Mouse (Mus musculus) heart, embryonic 11.5 days (tissue): ENCODE measurements at regions not wholly inside any gene's neighbourhood (a gene's known extent, or its start where the extent isn't known, plus 50 kb on each side); places are given as distances from the start of the nearest gene placed in this dataset.
A peak's percentile ranks its signal among the peaks of the same experiment; 100 is the strongest.

ENCODE experiments used
- ATAC-seq: fragments of 200-750 bp; cut with Nextera tagmentation; replicated peaks from 2 replicates; pipeline ENCODE4 v1.8.0; 2017; ENCODE audit warnings: moderate library complexity; ENCODE audit not compliant: insufficient number of reproducible peaks, low FRiP score, low TSS enrichment
- H3K27ac ChIP-seq: fragments of 300-500 bp; sonication (generic); 2 replicates; pipeline ENCODE4 v1.5.1; 2014; ENCODE audit warnings: mild to moderate bottlenecking, low read depth, low read length
- H3K27me3 ChIP-seq: fragments of 300-500 bp; sonication (generic); 2 replicates; pipeline ENCODE4 v1.6.1; 2014; ENCODE audit warnings: mild to moderate bottlenecking, low read length, mixed read lengths; ENCODE audit not compliant: control insufficient read depth, insufficient read depth
- H3K36me3 ChIP-seq: fragments of 300-500 bp; sonication (generic); 2 replicates; pipeline ENCODE4 v1.6.1; 2014; ENCODE audit warnings: mild to moderate bottlenecking, low read length, moderate library complexity, mixed read lengths; ENCODE audit not compliant: control insufficient read depth, insufficient read depth
- H3K4me1 ChIP-seq: fragments of 300-500 bp; sonication (generic); 2 replicates; pipeline ENCODE4 v1.6.1; 2014; ENCODE audit warnings: low read length; ENCODE audit not compliant: control insufficient read depth, insufficient read depth
- H3K4me2 ChIP-seq: fragments of 300-500 bp; sonication (generic); 2 replicates; pipeline ENCODE4 v1.6.1; 2014; ENCODE audit warnings: mild to moderate bottlenecking, moderate library complexity
- H3K4me3 ChIP-seq: fragments of 300-500 bp; sonication (generic); 2 replicates; pipeline ENCODE4 v1.5.1; 2014; ENCODE audit warnings: low read depth, low read length
- H3K9ac ChIP-seq: fragments of 300-500 bp; sonication (generic); 2 replicates; pipeline ENCODE4 v1.6.1; 2014; ENCODE audit warnings: mild to moderate bottlenecking, low read depth, low read length, moderate library complexity
- H3K9me3 ChIP-seq: fragments of 300-500 bp; sonication (generic); replicated peaks from 2 replicates; pipeline ENCODE4 v1.6.1; 2016; ENCODE audit warnings: low read length; ENCODE audit not compliant: control insufficient read depth
- WGBS: fragments of 180-500 bp; shearing (Covaris S2); extraction: QIAGEN DNeasy Blood & Tissue Kit; methylation state at CpG from one replicate; pipeline ENCODE4 v1.1.7; 2014; ENCODE audit not compliant: insufficient replicate concordance; 5-methylcytosine and 5-hydroxymethylcytosine counted together

DNA sequence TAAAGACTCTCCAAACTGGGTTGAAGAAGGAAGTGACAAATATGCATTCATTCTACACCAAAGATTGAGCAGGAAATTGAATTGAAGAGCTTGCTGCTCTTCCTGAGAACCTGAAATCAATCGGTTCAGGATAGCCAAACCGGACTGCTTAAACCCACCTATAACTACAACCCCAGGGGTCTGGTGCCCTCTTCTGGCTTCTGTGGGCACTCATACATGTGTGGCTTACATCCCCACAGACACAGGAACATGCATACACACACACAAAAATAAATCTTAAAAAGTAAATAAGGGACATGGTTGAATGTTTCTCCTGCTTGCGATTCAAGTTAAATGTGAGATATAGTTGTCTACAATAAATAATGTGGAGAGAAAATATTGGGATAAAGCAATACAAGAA, 244.7 kb upstream of the Noct start:
- H3K4me3 ChIP-seq, result no peak overlapping the region
- no peak overlapping the region for H3K9ac ChIP-seq
- no peak overlapping the region for H3K27ac ChIP-seq
- H3K4me2 ChIP-seq, result no peak overlapping the region
- H3K36me3 ChIP-seq, result no peaks in the 10 kb centered on the region
- ATAC-seq, result no peak
- H3K4me1 ChIP-seq, result peaks cover 8% of the 10 kb centered on the region; the same call in 1 of the 2 replicates
- H3K27me3 ChIP-seq, result no peaks in the 10 kb centered on the region
- no peaks in the 10 kb centered on the region for H3K9me3 ChIP-seq
- 78% methylated on average over 3 of the region's 3 CpGs for WGBS

DNA sequence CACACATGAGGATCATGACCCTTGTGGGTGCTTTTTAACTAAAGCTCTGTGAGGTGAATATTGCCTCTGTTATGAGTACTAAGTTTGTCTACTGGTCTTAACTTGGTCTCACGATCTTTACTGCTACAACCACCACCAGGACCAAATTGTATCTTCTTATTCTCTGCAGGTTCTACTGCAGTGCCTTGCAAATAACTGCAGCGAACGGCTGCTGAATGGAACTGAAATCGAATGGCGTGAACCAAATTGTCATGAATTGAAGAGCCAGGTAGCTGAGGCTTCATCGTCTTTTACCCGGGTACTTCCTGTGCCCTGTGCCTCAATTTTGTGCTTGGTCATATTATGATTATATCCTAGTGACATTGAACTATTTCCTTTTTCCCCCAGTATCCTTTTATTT, 242.5 kb upstream of the Noct start:
- WGBS, result 86% methylated on average over 7 of the region's 7 CpGs
- no peak overlapping the region for H3K9ac ChIP-seq
- no peak for ATAC-seq
- no peak overlapping the region for H3K4me3 ChIP-seq
- H3K4me1 ChIP-seq, result peaks cover 8% of the 10 kb centered on the region; the same call in 1 of the 2 replicates
- no peak overlapping the region for H3K27ac ChIP-seq
- H3K9me3 ChIP-seq, result no peaks in the 10 kb centered on the region
- no peaks in the 10 kb centered on the region for H3K27me3 ChIP-seq
- no peaks in the 10 kb centered on the region for H3K36me3 ChIP-seq
- no peak overlapping the region for H3K4me2 ChIP-seq

DNA sequence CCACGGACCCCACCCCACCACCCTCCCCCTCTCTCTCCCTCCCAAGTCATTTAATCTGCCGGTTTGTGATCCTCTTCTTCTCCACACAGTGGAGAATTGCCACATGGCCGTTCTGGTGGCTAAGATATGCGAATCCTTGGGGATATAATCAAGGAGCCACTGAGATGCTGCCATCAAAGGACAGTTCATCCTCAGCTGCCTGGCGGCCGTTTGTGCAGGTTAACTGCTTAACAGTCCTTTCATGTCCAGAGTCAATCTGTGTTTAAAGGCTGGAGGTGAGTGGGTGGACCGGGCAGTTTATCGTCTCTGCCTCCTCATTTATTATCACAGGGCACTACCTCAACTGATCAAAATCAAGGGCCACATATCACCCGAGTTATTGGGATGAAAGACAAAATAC, 241.6 kb upstream of the Noct start:
- WGBS, result 41% methylated on average over 9 of the region's 9 CpGs
- ATAC-seq, result no peak
- H3K27ac ChIP-seq, result no peak overlapping the region
- H3K9me3 ChIP-seq, result no peaks in the 10 kb centered on the region
- H3K4me2 ChIP-seq, result no peak overlapping the region
- no peak overlapping the region for H3K9ac ChIP-seq
- H3K4me1 ChIP-seq, result peaks cover 8% of the 10 kb centered on the region; the same call in 1 of the 2 replicates
- H3K36me3 ChIP-seq, result no peaks in the 10 kb centered on the region
- no peak overlapping the region for H3K4me3 ChIP-seq
- no peaks in the 10 kb centered on the region for H3K27me3 ChIP-seq

DNA sequence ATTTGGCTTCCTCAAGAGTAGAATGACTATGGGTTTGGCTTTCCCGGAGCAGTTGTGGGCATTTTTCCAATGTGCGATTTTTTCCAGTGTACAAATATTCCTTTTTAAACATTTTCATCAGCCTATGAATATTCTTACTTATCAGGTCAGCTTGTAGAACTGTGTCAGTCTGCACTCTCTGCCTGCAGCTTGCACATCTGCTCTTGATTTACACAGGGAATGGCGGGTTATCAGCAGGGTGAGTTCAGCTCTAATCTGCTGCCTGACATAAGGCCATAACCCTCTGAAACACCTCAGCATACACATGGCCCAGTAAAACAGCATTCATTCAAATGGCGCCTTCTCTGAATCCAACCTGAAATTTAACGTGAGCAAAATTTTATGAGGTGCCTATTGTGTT, 241.1 kb upstream of the Noct start:
- no peak for ATAC-seq
- Histone ChIP-seq H3K9ac (no peak overlapping the region), H3K27me3 (no peaks in the 10 kb centered on the region), H3K9me3 (no peaks in the 10 kb centered on the region), H3K4me3 (no peak overlapping the region), H3K36me3 (no peaks in the 10 kb centered on the region), H3K27ac (no peak overlapping the region), H3K4me2 (no peak overlapping the region), H3K4me1 (peaks cover 8% of the 10 kb centered on the region; the same call in 1 of the 2 replicates)
- WGBS, result 51% methylated on average over 5 of the region's 5 CpGs

DNA sequence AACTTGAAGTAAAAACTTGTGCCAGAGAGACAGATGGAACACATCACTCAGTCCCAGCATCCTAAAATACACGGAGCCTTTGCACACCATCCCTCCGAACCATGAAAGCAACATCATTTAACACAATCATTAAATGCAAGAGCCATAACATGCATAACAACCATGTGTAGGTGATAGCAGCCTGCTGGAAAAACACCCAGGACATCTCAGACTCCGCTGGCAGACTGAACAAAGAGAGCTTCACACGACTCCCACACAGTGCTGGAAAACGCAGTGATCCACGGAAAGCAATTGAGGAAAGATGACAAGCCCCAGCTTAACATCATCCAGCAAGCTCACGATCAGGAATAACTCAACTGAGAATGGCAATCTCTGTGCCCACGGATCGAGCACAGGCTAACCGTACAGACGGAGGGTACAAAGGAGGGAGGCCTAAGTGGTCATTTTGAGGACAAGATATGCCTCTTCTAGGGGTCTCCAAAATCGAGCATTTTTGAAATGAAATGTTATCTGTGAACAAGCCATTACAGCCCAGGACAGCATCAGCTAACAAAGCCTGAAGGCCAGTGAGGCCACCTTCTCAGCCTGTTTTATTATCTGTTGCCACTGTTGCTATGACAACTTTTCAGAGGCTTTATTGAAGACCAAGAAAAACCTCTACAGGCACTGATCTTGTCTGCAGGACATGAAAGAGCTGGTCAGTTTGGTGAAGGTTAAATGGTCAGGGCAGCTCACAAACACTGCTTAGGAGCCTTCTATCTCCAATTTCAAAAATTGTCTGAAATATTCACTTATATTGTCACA, 240.1 kb upstream of the Noct start:
- H3K27ac ChIP-seq, result no peak overlapping the region
- no peaks in the 10 kb centered on the region for H3K36me3 ChIP-seq
- peaks cover 8% of the 10 kb centered on the region; the same call in 1 of the 2 replicates for H3K4me1 ChIP-seq

DNA sequence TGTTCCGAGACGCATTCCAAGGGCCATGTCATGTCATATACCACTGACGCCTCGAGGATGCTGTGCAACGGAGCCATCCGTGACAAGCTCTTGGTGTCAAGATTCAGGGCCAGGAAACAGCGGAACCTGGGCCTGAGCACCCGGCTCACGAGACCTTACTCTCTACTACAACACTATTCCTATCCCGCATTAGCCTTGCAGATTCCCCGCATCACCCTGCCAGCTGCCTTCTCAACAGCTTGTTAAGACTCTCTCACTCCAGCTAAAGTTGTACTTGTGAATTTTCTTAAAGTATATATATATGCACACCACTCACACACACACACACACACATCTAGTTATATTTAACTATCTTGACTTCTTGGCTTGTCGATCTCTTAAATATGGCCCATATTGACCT, 236.4 kb upstream of the Noct start:
- ATAC-seq, result no peak
- no peaks in the 10 kb centered on the region for H3K27me3 ChIP-seq
- H3K27ac ChIP-seq, result no peak overlapping the region
- H3K9ac ChIP-seq, result no peak overlapping the region
- WGBS, result 61% methylated on average over 12 of the region's 12 CpGs
- H3K4me1 ChIP-seq, result peaks cover 10% of the 10 kb centered on the region; the same call in 1 of the 2 replicates
- H3K9me3 ChIP-seq, result no peaks in the 10 kb centered on the region
- peak overlapping the region; percentile 41 for H3K4me2 ChIP-seq
- no peaks in the 10 kb centered on the region for H3K36me3 ChIP-seq
- H3K4me3 ChIP-seq, result no peak overlapping the region

More for the DNA sequence above, 240.1 kb upstream of the Noct start:
- no peak overlapping the region for H3K4me3 ChIP-seq
- no peak for ATAC-seq
- no peaks in the 10 kb centered on the region for H3K27me3 ChIP-seq
- no peaks in the 10 kb centered on the region for H3K9me3 ChIP-seq
- H3K4me2 ChIP-seq, result no peak overlapping the region
- no peak overlapping the region for H3K9ac ChIP-seq
- WGBS, result 57% methylated on average over 12 of the region's 12 CpGs

DNA sequence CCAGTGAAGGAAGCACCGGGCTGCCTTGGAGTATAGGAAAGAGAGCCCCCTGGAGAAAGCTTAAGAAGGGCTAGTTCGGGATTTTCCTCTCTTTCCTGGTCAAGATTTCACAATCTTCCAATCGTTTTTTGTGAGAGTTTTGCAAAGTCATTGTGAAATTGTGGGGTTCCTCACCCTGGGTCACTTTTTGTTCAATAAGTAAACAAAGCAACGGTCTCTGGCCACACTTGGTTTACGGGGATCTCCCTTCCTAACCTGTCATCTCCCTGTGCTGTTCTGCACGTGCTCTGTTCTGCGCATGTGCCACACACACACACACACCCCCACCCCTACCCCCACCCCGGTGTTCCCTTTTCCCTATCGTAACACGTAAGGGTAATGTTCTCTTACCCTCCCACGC, 233.4 kb upstream of the Noct start:
- ATAC-seq, result no peak
- no peaks in the 10 kb centered on the region for H3K9me3 ChIP-seq

DNA sequence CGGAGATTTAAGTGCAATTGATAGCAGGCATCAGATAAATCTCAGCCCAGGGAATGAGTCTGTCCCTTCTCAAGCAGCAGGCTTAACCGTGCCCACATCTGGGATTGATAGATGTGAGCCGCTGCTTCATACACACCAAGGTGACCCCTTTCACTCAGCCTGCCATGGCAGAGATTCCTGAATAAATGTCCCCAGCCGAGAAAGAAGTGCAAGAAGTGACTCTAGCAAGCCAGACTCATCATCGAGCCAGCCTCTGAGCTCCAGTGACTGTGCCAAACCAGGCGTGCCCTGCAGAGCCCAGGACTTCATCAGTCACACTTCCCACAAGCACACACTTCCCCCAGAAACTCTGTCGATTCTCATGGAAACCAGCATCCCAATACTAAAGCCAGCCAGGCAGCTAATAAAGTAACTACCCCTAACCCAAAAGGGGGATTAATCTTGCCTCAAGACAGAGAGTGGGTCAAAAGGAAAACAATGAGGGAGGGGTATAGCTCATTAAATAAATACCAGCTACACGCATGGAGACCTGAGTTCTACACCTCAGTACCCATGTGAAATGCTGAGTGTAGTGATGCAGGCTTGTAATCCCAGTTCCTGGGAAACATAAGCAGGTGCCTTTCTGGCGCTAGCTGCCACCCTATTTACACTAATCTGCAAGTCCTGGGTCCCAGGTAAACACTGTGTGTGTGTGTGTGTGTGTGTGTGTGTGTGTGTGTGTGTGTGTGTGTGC, 231.5 kb upstream of the Noct start:
- no peaks in the 10 kb centered on the region for H3K36me3 ChIP-seq
- ATAC-seq, result no peak

More for the DNA sequence above, 233.4 kb upstream of the Noct start:
- Histone ChIP-seq H3K27ac (no peak overlapping the region), H3K9ac (no peak overlapping the region), H3K4me2 (no peak overlapping the region), H3K36me3 (no peaks in the 10 kb centered on the region), H3K27me3 (no peaks in the 10 kb centered on the region), H3K4me3 (no peak overlapping the region), H3K4me1 (0 out of 2 replicates have a peak, but pooled peaks cover 6% of the 10 kb centered on the region)
- 75% methylated on average over 11 of the region's 11 CpGs for WGBS

More for the DNA sequence above, 231.5 kb upstream of the Noct start:
- no peak overlapping the region for H3K27ac ChIP-seq
- no peak overlapping the region for H3K9ac ChIP-seq
- H3K27me3 ChIP-seq, result no peaks in the 10 kb centered on the region
- H3K4me1 ChIP-seq, result 0 out of 2 replicates have a peak, but pooled peaks cover 6% of the 10 kb centered on the region
- no peak overlapping the region; the same call in 1 of the 2 replicates for H3K4me2 ChIP-seq
- no peak overlapping the region for H3K4me3 ChIP-seq
- no peaks in the 10 kb centered on the region for H3K9me3 ChIP-seq
- WGBS, result 33% methylated on average over 9 of the region's 9 CpGs
